Mouse (Mus musculus) midbrain, postnatal 0 days (tissue): Measurements from ENCODE around the gene Bcam. TPM values are rescaled to one million over a fixed set of nuclear protein-coding genes. Genes with fewer than 3 reads are reported as not detected.
A peak's percentile ranks its signal among the peaks of the same experiment; 100 is the strongest.

Source experiments
- ATAC-seq: fragments of 200-750 bp; cut with Nextera tagmentation; 2 replicates; pipeline ENCODE4 v1.8.0; 2017; ENCODE audit warnings: moderate number of reproducible peaks, mild to moderate bottlenecking, moderate TSS enrichment, moderate library complexity; ENCODE audit not compliant: low FRiP score
- DNase-seq: peaks from one replicate; pipeline ENCODE4 v3.0.0-alpha.2; 2015; ENCODE audit warnings: low spot score
- H3K27ac ChIP-seq: fragments of 300-500 bp; sonication (generic); 2 replicates; pipeline ENCODE4 v1.5.1; 2014; ENCODE audit warnings: low read depth, mild to moderate bottlenecking, low read length, mixed read lengths
- H3K27me3 ChIP-seq: fragments of 300-500 bp; sonication (generic); 2 replicates; pipeline ENCODE4 v1.6.1; 2014; ENCODE audit warnings: low read length, control low read depth, mixed read lengths; ENCODE audit not compliant: insufficient read depth
- H3K36me3 ChIP-seq: fragments of 300-500 bp; sonication (generic); 2 replicates; pipeline ENCODE4 v1.6.1; 2014; ENCODE audit warnings: low read length, control low read depth, mixed read lengths; ENCODE audit not compliant: insufficient read depth
- H3K4me1 ChIP-seq: fragments of 300-500 bp; sonication (generic); 2 replicates; pipeline ENCODE4 v1.6.1; 2014; ENCODE audit warnings: mild to moderate bottlenecking, control low read depth, antibody characterized with exemption, low read length, mixed read lengths; ENCODE audit not compliant: insufficient read depth
- H3K4me2 ChIP-seq: fragments of 300-500 bp; sonication (generic); 2 replicates; pipeline ENCODE4 v1.6.1; 2014; ENCODE audit warnings: low read depth, mild to moderate bottlenecking, low read length, mixed read lengths; ENCODE audit not compliant: poor library complexity, severe bottlenecking
- H3K4me3 ChIP-seq: fragments of 300-500 bp; sonication (generic); 2 replicates; pipeline ENCODE4 v1.5.1; 2014; ENCODE audit warnings: low read depth, mild to moderate bottlenecking, low read length, moderate library complexity
- H3K9ac ChIP-seq: fragments of 300-500 bp; sonication (generic); replicated peaks from 2 replicates; pipeline ENCODE4 v1.6.1; 2014; ENCODE audit warnings: mild to moderate bottlenecking, low read length, moderate library complexity, mixed read lengths; ENCODE audit not compliant: poor library complexity, severe bottlenecking
- H3K9me3 ChIP-seq: fragments of 300-500 bp; sonication (generic); 2 replicates; pipeline ENCODE4 v1.6.1; 2016; ENCODE audit warnings: low read length, control low read depth
- CTCF ChIP-seq: IDR thresholded peaks from 2 replicates; pipeline ENCODE4 v1.5.1; 2016; ENCODE audit warnings: antibody characterized with exemption, mild to moderate bottlenecking
- WGBS: fragments of 180-500 bp; shearing (Covaris S2); extraction: QIAGEN DNeasy Blood & Tissue Kit; methylation state at CpG from one replicate; pipeline ENCODE4 v1.1.7; 2014; 5-methylcytosine and 5-hydroxymethylcytosine counted together
- polyA plus RNA-seq: library from polyadenylated mRNA; unstranded; fragments of >200 nt; fragmentation: Nextera tagmentation; extraction: Ambion mirVana; gene quantifications from 2 replicates; pipeline ENCODE4 v1.2.1, GENCODE M21; 2015
- total RNA-seq: library from RNA; depleted of rRNA; stranded (reverse); fragments of >200 nt; gene quantifications from 2 replicates; pipeline ENCODE4 v1.2.3, GENCODE M21; 2014

Bcam gene
- total and polyA plus RNA-seq, 2 experiments from 2014 or later = 18.7 to 33.5 TPM

DNA sequence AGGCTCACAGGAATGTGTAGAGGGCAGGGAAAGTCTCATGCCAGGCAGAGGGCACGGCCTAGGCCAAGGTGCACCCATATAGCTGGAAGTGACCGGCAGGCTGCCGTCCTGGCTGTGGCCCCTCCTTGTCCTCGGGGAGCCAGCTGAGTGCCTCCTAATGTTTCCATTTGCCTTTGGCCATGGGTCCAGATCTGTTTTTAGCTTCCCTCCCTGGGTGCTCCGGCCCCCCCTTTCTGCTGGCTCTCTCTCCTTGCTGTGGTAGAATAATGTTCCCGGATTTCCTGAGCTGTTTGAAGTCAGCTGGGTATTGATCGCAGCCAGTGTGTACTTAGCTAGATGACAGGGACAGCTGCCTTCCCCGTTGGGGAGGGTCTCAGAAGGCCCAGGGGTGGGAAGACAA is 12.8 kb upstream of the Bcam start:
- WGBS = 72% methylated on average over 8 of the region's 8 CpGs
- Histone ChIP-seq H3K4me1 (no peaks in the 10 kb centered on the region), H3K4me2 (no peak overlapping the region), H3K27ac (no peak overlapping the region), H3K9me3 (no peaks in the 10 kb centered on the region), H3K36me3 (no peaks in the 10 kb centered on the region), H3K27me3 (no peaks in the 10 kb centered on the region), H3K9ac (no peak overlapping the region), H3K4me3 (no peak overlapping the region)
- TF ChIP-seq CTCF = no peak
- DNase-seq (no peak), ATAC-seq (no peak)

DNA sequence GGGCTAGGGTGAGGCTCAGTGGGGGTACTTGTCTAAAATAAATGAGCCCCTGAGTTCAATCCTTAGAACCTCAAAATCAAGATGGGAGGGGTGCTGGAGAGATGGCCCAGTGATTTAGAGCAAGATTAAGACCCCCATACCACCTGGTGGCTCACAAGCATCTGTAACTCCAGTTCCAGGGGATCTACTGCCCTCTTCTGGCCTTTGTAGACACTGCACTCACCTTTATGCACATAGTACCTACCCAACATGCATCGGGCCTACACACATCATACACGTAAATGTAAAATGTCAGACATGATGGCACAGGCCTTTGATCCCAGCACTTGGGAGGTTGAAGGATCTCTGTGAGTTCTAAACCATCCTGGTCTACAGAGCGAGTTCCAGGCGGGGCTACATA is 11.8 kb upstream of the Bcam start:
- peak; percentile 23 for DNase-seq
- no peaks in the 10 kb centered on the region for H3K27me3 ChIP-seq
- TF ChIP-seq CTCF = peak; percentile 61
- ATAC-seq = no peak
- H3K36me3 ChIP-seq = no peaks in the 10 kb centered on the region
- no peaks in the 10 kb centered on the region for H3K4me1 ChIP-seq
- no peak overlapping the region for H3K27ac ChIP-seq
- no peaks in the 10 kb centered on the region for H3K9me3 ChIP-seq
- no peak overlapping the region for H3K4me3 ChIP-seq
- WGBS = 94% methylated on average over 4 of the region's 4 CpGs
- H3K4me2 ChIP-seq = no peak overlapping the region
- H3K9ac ChIP-seq = no peak overlapping the region

DNA sequence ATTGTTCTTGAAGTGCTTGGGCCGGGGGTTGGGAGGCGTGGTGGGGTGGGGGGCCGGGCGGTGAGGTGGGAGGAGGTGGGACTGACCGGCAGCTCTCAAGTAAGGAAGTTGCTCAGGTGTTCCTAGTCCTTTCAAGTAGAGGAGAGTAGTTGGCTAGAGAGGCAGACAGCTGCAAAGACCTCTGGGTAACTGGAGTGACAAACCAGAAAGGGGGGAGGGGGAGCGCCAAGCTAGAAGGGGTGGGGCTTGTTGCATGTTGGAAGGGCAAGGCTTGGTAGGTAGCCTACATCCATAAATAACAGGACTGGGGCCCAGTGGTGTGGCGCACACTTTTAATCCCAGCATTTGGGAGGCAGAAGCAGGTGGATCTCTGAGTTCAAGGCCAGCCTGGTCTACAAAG is 10.9 kb upstream of the Bcam start:
- no peak overlapping the region for H3K4me3 ChIP-seq
- no peaks in the 10 kb centered on the region for H3K4me1 ChIP-seq
- no peaks in the 10 kb centered on the region for H3K27me3 ChIP-seq
- 92% methylated on average over 7 of the region's 7 CpGs for WGBS
- H3K36me3 ChIP-seq = no peaks in the 10 kb centered on the region
- ATAC-seq (no peak), DNase-seq (no peak)
- no peak overlapping the region for H3K4me2 ChIP-seq
- no peak for TF ChIP-seq CTCF
- H3K9me3 ChIP-seq = no peaks in the 10 kb centered on the region
- H3K9ac ChIP-seq = no peak overlapping the region
- H3K27ac ChIP-seq = no peak overlapping the region

DNA sequence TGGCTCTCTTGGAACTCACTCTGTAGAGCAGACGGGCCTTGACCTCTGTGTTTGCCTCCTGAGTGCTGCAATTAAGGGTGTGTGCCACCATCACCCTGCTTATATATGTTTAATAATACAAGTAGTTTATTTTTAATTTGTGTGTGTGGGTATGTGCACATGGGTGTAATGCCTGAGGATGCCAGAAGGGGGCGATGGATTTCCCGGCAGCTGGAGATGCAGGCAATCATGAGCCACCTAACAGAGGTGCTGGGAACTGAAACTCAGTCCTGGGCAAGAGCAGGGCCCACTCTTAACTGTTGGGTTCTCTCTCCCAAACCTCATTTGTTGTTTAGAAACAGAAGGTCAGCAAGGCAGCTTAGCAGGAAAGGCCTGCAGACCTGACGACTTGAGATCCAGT is 9.1 kb upstream of the Bcam start:
- H3K4me3 ChIP-seq = no peak overlapping the region
- TF ChIP-seq CTCF = peak; percentile 22; the same call in 1 of the 2 replicates
- WGBS = 82% methylated on average over 4 of the region's 4 CpGs

DNA sequence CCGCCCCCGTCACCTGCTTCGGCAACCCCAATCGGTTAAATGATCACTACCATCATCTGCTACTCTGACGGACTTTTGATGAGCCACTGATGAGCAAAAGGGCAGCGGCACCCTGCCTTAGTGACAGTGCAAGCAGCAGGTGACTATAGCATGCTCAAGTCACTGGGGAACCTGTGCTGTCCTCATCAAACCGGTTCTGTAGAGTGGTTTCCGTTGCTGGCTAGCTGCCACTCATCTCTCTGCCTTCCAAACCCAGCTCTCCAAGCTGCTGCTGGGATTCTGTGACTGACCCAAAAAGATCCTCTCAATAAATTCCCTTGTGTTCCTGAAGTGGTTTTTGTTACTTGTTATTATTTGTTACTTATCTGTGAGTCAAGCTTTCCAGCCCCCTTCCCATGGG is 7.8 kb upstream of the Bcam start:
- Histone ChIP-seq H3K4me3 (no peak overlapping the region), H3K4me2 (no peak overlapping the region), H3K36me3 (no peaks in the 10 kb centered on the region), H3K27me3 (no peaks in the 10 kb centered on the region), H3K27ac (no peak overlapping the region), H3K4me1 (no peaks in the 10 kb centered on the region), H3K9ac (no peak overlapping the region), H3K9me3 (no peaks in the 10 kb centered on the region)
- no peak for TF ChIP-seq CTCF
- DNase-seq (no peak), ATAC-seq (no peak)
- 87% methylated on average over 8 of the region's 8 CpGs for WGBS

More for the DNA sequence above, 9.1 kb upstream of the Bcam start:
- Histone ChIP-seq H3K9ac (no peak overlapping the region), H3K36me3 (no peaks in the 10 kb centered on the region), H3K4me1 (no peaks in the 10 kb centered on the region), H3K4me2 (no peak overlapping the region), H3K27ac (no peak overlapping the region), H3K27me3 (no peaks in the 10 kb centered on the region), H3K9me3 (no peaks in the 10 kb centered on the region)
- DNase-seq (no peak), ATAC-seq (no peak)

DNA sequence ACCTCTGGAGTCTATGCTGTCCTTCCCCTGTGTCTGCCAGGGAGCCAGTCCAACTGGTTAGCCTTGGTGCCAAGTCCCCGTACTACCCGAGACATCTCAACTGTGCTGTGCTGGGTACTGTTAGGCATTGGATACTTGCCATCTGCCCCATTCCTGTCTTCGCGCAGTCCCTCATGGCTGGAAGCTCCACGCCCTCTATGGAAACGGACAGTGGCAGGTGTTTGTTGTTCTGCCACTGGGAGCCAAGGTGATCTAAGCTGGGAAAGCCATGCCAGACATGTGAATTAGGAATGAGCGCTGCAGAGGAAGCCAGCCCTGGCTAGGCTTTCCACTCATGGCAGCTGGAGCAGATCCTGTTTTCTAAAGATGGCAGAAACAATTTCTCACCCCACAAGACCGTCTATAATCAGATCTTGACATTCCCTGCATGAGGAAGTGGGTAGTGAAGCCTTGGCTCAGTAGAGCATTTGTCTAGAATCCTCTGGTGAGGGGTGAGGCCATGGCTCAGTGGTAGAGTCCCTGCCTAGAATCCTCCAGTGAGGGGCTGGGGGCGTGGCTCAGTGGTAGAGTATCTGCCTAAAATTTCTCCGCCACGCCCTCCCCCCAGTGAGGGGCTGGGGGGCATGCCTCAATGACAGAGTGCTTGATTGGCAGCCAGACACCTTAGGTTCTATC is 6.4 kb upstream of the Bcam start:
- WGBS = 86% methylated on average over 11 of the region's 11 CpGs
- DNase-seq (no peak), ATAC-seq (no peak)
- TF ChIP-seq CTCF = no peak
- Histone ChIP-seq H3K9ac (no peak overlapping the region), H3K27ac (no peak overlapping the region), H3K27me3 (no peaks in the 10 kb centered on the region), H3K4me2 (no peak overlapping the region), H3K4me3 (no peak overlapping the region), H3K36me3 (no peaks in the 10 kb centered on the region), H3K9me3 (no peaks in the 10 kb centered on the region), H3K4me1 (no peaks in the 10 kb centered on the region)
